Mouse (Mus musculus) lung, postnatal 0 days (tissue): ENCODE data around the gene Lrrc2.

ENCODE experiments used
- CTCF ChIP-seq: IDR thresholded peaks from 2 replicates; pipeline ENCODE4 v1.5.1; 2016; ENCODE audit warnings: antibody characterized with exemption, mild to moderate bottlenecking
- EP300 ChIP-seq: IDR thresholded peaks from 2 replicates; pipeline ENCODE4 v1.6.1; 2016; ENCODE audit warnings: antibody characterized with exemption, mild to moderate bottlenecking, control low read depth

- TF ChIP-seq CTCF (no peak), EP300 (no peak)
Observed at GRCm38 (mm10) chr9:110909371-110909967, 41.9 kb upstream of the Lrrc2 start.
